Mouse (Mus musculus) embryo, embryonic 10.5 days (tissue): ENCODE results near the gene Gm3415.
"Not testable (repeated sequence)": the region's sequence is repeated elsewhere in the genome, so short reads cannot be mapped to it uniquely, and the experiment has no call there.

ENCODE experiments used
- DNase-seq: peaks from one replicate; pipeline ENCODE4 v3.0.0-alpha.2; 2015; ENCODE audit warnings: low spot score

Gm3415 gene

GRCm38 (mm10) chr5:146599216-146599615 is 43.3 kb downstream of the Gm3415 start:
- not testable (repeated sequence) for DNase-seq

GRCm38 (mm10) chr5:146599970-146600369 is 44.0 kb downstream of the Gm3415 start:
- no peak for DNase-seq

- DNase-seq = no peak
These were observed 50.3 kb downstream of the Gm3415 start for GRCm38 (mm10) chr5:146606221-146606620.

- no peak for DNase-seq
These were observed 51.0 kb downstream of the Gm3415 start for GRCm38 (mm10) chr5:146606895-146607294.

GRCm38 (mm10) chr5:146607816-146608215 is 51.9 kb downstream of the Gm3415 start:
- DNase-seq = no peak
